Mouse (Mus musculus): Measurements from ENCODE around the gene Kcp. TPM values are rescaled to one million over a fixed set of nuclear protein-coding genes. Genes with fewer than 3 reads are reported as not detected.
A peak's percentile ranks its signal among the peaks of the same experiment; 100 is the strongest.

The Kcp gene
- total RNA-seq (2014; rRNA removed) (9.8 and 31.2 TPM in 2 replicates), polyA plus RNA-seq (2015; fragmentation: Nextera tagmentation; extraction: Ambion mirVana) (5.2 and 6.7 TPM in 2 replicates)

- no peak for TF ChIP-seq CTCF (IDR thresholded peaks at IDR 0.05; ENCODE audit: low read depth)
- H3K4me1 ChIP-seq (ENCODE audit: insufficient read depth), result no peaks in the 10 kb centered on the region
- peak within 1 kb of the TSS; percentile 51 for H3K9ac ChIP-seq
- no peak within 1 kb of the TSS for H3K27ac ChIP-seq (ENCODE audit: low read depth, low read length)
- no peaks in the 10 kb centered on the region for H3K9me3 ChIP-seq (ENCODE audit: low read length)
- DNase-seq (peak; percentile 35), ATAC-seq (peak; percentile 72)
- no peaks in the 10 kb centered on the region for H3K36me3 ChIP-seq (ENCODE audit: insufficient read depth)
- H3K4me2 ChIP-seq (ENCODE audit: low read depth), result peak within 1 kb of the TSS; percentile 58
- peak within 1 kb of the TSS; percentile 47 for H3K4me3 ChIP-seq (ENCODE audit: low read depth, low read length)
- H3K27me3 ChIP-seq (ENCODE audit: insufficient read depth, low read length), result no peaks in the 10 kb centered on the region; the same call in 1 of the 2 replicates
- WGBS, result 2% methylated on average over 47 of the region's 47 CpGs
These were observed at the start of gene Kcp for GRCm38 (mm10) chr6:29507447-29508309. Gene Kcp, minus strand, starts transcription at chr6:29507952.

GRCm38 (mm10) chr6:29557112-29557511 lies 49.4 kb upstream of the Kcp start:
- no peak overlapping the region for H3K4me3 ChIP-seq (ENCODE audit: low read depth, low read length)
- DNase-seq (no peak), ATAC-seq (no peak)
- H3K4me2 ChIP-seq (ENCODE audit: low read depth), result no peak overlapping the region
- no peak overlapping the region for H3K9ac ChIP-seq
- no peak overlapping the region for H3K27ac ChIP-seq (ENCODE audit: low read depth, low read length)
- no peaks in the 10 kb centered on the region for H3K9me3 ChIP-seq (ENCODE audit: low read length)
- TF ChIP-seq CTCF (IDR thresholded peaks at IDR 0.05; ENCODE audit: low read depth), result no peak
- no peaks in the 10 kb centered on the region for H3K4me1 ChIP-seq (ENCODE audit: insufficient read depth)
- H3K27me3 ChIP-seq (ENCODE audit: insufficient read depth, low read length), result no peaks in the 10 kb centered on the region
- WGBS, result 93% methylated on average over 2 of the region's 2 CpGs
- H3K36me3 ChIP-seq (ENCODE audit: insufficient read depth), result peaks cover 62% of the 10 kb centered on the region

GRCm38 (mm10) chr6:29552526-29552925 lies 44.8 kb upstream of the Kcp start:
- Histone ChIP-seq H3K4me2 (ENCODE audit: low read depth) (no peak overlapping the region), H3K36me3 (ENCODE audit: insufficient read depth) (peaks cover 57% of the 10 kb centered on the region), H3K9me3 (ENCODE audit: low read length) (no peaks in the 10 kb centered on the region), H3K27me3 (ENCODE audit: insufficient read depth, low read length) (no peaks in the 10 kb centered on the region), H3K4me1 (ENCODE audit: insufficient read depth) (no peaks in the 10 kb centered on the region), H3K4me3 (ENCODE audit: low read depth, low read length) (no peak overlapping the region), H3K9ac (no peak overlapping the region), H3K27ac (ENCODE audit: low read depth, low read length) (no peak overlapping the region)
- no peak for TF ChIP-seq CTCF (IDR thresholded peaks at IDR 0.05; ENCODE audit: low read depth)
- ATAC-seq (no peak), DNase-seq (no peak)
- 96% methylated on average over 2 of the region's 2 CpGs for WGBS

- no peak overlapping the region for H3K9ac ChIP-seq
- H3K27ac ChIP-seq (ENCODE audit: low read depth, low read length), result no peak overlapping the region
- ATAC-seq (no peak), DNase-seq (no peak)
- H3K4me3 ChIP-seq (ENCODE audit: low read depth, low read length), result no peak overlapping the region
- no peaks in the 10 kb centered on the region for H3K4me1 ChIP-seq (ENCODE audit: insufficient read depth)
- 95% methylated on average over 1 of the region's 1 CpGs for WGBS
- no peaks in the 10 kb centered on the region for H3K9me3 ChIP-seq (ENCODE audit: low read length)
- peaks cover 55% of the 10 kb centered on the region for H3K36me3 ChIP-seq (ENCODE audit: insufficient read depth)
- TF ChIP-seq CTCF (IDR thresholded peaks at IDR 0.05; ENCODE audit: low read depth), result no peak
- no peaks in the 10 kb centered on the region for H3K27me3 ChIP-seq (ENCODE audit: insufficient read depth, low read length)
- H3K4me2 ChIP-seq (ENCODE audit: low read depth), result no peak overlapping the region
These were observed 40.3 kb upstream of the Kcp start for GRCm38 (mm10) chr6:29548086-29548485.

GRCm38 (mm10) chr6:29547582-29547981 lies 39.8 kb upstream of the Kcp start:
- ATAC-seq, result no peak
- Histone ChIP-seq H3K9me3 (ENCODE audit: low read length) (no peaks in the 10 kb centered on the region), H3K27me3 (ENCODE audit: insufficient read depth, low read length) (no peaks in the 10 kb centered on the region), H3K36me3 (ENCODE audit: insufficient read depth) (peaks cover 57% of the 10 kb centered on the region), H3K27ac (ENCODE audit: low read depth, low read length) (no peak overlapping the region), H3K4me1 (ENCODE audit: insufficient read depth) (no peaks in the 10 kb centered on the region), H3K4me2 (ENCODE audit: low read depth) (no peak overlapping the region), H3K9ac (no peak overlapping the region), H3K4me3 (ENCODE audit: low read depth, low read length) (no peak overlapping the region)
- TF ChIP-seq CTCF (IDR thresholded peaks at IDR 0.05; ENCODE audit: low read depth), result no peak
- no peak for DNase-seq

- no peaks in the 10 kb centered on the region for H3K9me3 ChIP-seq (ENCODE audit: low read length)
- no peak overlapping the region for H3K27ac ChIP-seq (ENCODE audit: low read depth, low read length)
- no peaks in the 10 kb centered on the region for H3K4me1 ChIP-seq (ENCODE audit: insufficient read depth)
- H3K4me2 ChIP-seq (ENCODE audit: low read depth), result no peak overlapping the region
- TF ChIP-seq CTCF (IDR thresholded peaks at IDR 0.05; ENCODE audit: low read depth), result no peak
- H3K9ac ChIP-seq, result no peak overlapping the region
- H3K27me3 ChIP-seq (ENCODE audit: insufficient read depth, low read length), result no peaks in the 10 kb centered on the region
- ATAC-seq, result no peak
- no peak for DNase-seq
- no peak overlapping the region for H3K4me3 ChIP-seq (ENCODE audit: low read depth, low read length)
- 98% methylated on average over 2 of the region's 2 CpGs for WGBS
- H3K36me3 ChIP-seq (ENCODE audit: insufficient read depth), result peaks cover 53% of the 10 kb centered on the region
These were observed 37.9 kb upstream of the Kcp start for GRCm38 (mm10) chr6:29545611-29546010.

GRCm38 (mm10) chr6:29540956-29541355 lies 33.2 kb upstream of the Kcp start:
- Histone ChIP-seq H3K27ac (ENCODE audit: low read depth, low read length) (no peak overlapping the region), H3K4me3 (ENCODE audit: low read depth, low read length) (no peak overlapping the region), H3K9me3 (ENCODE audit: low read length) (no peaks in the 10 kb centered on the region), H3K4me2 (ENCODE audit: low read depth) (no peak overlapping the region), H3K36me3 (ENCODE audit: insufficient read depth) (peaks cover 45% of the 10 kb centered on the region), H3K9ac (no peak overlapping the region), H3K4me1 (ENCODE audit: insufficient read depth) (no peaks in the 10 kb centered on the region), H3K27me3 (ENCODE audit: insufficient read depth, low read length) (no peaks in the 10 kb centered on the region)
- DNase-seq, result no peak
- no peak for ATAC-seq
- WGBS, result 88% methylated on average over 1 of the region's 1 CpGs
- TF ChIP-seq CTCF (IDR thresholded peaks at IDR 0.05; ENCODE audit: low read depth), result no peak

Measured in forebrain, postnatal 0 days (tissue).